Mouse (Mus musculus) G1E (cell line): Measurements from ENCODE around the gene Rcn3.

Source experiments
- CTCF ChIP-seq: IDR thresholded peaks from 2 replicates; pipeline ENCODE4 v1.5.1; 2012; ENCODE audit warnings: low read depth, low read length, inconsistent platforms, mixed read lengths
- GATA1 ChIP-seq: IDR thresholded peaks from 2 replicates; pipeline ENCODE4 v1.6.1; 2012; ENCODE audit warnings: borderline replicate concordance, low read length, inconsistent platforms, mixed read lengths
- TAL1 ChIP-seq: conservative IDR thresholded peaks from 2 replicates; pipeline ENCODE4 v1.6.1; 2012; ENCODE audit warnings: low read depth, low read length, inconsistent platforms, mixed read lengths

GRCm38 (mm10) chr7:45077322-45077721 lies 14.7 kb downstream of the Rcn3 start:
- no peak for TF ChIP-seq CTCF
- TF ChIP-seq GATA1, result no peak
- no peak for TF ChIP-seq TAL1
